Mouse (Mus musculus): ENCODE data around the gene Lpp. TPM values are rescaled to one million over a fixed set of nuclear protein-coding genes. Genes with fewer than 3 reads are reported as not detected.

The Lpp gene
- polyA plus RNA-seq, 1 experiment from 2014 or later = 79.9 TPM

DNA sequence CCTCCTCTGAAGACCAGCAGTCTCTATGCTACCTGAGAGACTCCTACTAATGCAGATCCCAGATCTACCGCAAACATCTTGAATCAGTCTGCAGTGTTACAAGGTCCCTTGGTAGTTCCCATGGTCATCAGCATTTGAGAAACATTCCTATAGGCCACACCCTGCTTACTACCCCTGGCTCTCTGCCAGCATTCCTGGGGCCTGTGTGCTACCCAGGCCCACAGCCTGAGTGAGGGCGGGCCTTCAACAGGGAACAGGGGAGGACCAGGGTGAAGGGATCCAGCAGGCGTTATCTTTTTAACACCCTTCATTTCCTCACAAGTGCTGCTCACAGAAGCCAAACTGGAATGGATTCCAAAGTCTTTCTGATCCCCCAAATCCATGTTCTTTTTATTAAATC is 173.0 kb downstream of the Lpp start:
- Histone ChIP-seq H3K36me3 (ENCODE audit: insufficient read depth) (no peaks in the 10 kb centered on the region), H3K9ac (no peak overlapping the region), H3K4me2 (no peak overlapping the region), H3K27me3 (ENCODE audit: insufficient read depth, low read length) (no peaks in the 10 kb centered on the region), H3K4me3 (ENCODE audit: low read depth, low read length) (no peak overlapping the region), H3K9me3 (ENCODE audit: low read depth, low read length) (no peaks in the 10 kb centered on the region), H3K4me1 (ENCODE audit: insufficient read depth) (peaks cover 17% of the 10 kb centered on the region), H3K27ac (ENCODE audit: low read depth) (no peak overlapping the region; the same call in 1 of the 2 replicates)
- ATAC-seq (ENCODE audit: insufficient read depth) (peak; percentile 84; the same call in 1 of the 2 replicates), DNase-seq (peak; percentile 84)
- no peak for TF ChIP-seq CTCF (IDR thresholded peaks at IDR 0.05; ENCODE audit: low read depth)
- 36% methylated on average over 3 of the region's 3 CpGs for WGBS

DNA sequence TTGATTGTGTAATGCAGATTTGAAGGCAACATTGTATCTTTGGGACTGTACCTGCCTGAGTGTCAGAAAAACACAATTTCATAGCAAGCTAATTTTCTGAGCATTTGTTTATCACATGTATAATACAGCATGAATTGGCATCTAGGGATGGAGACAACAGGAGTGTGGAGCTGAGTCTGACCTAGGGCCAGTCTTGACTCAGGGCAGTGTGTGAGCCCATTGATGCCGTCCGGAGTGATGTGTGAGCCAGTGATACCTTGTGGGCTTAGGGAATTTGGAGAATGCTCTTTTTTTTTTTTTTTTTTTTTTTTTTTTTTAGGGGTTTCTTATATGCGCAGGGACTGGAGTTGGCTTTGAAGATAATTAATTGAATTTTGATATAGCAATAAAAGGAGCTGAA is 174.3 kb downstream of the Lpp start:
- DNase-seq (no peak), ATAC-seq (ENCODE audit: insufficient read depth) (no peak)
- Histone ChIP-seq H3K36me3 (ENCODE audit: insufficient read depth) (no peaks in the 10 kb centered on the region), H3K27ac (ENCODE audit: low read depth) (no peak overlapping the region), H3K4me1 (ENCODE audit: insufficient read depth) (peaks cover 17% of the 10 kb centered on the region), H3K4me3 (ENCODE audit: low read depth, low read length) (no peak overlapping the region), H3K9me3 (ENCODE audit: low read depth, low read length) (no peaks in the 10 kb centered on the region), H3K4me2 (no peak overlapping the region), H3K27me3 (ENCODE audit: insufficient read depth, low read length) (no peaks in the 10 kb centered on the region), H3K9ac (no peak overlapping the region)
- 75% methylated on average over 3 of the region's 3 CpGs for WGBS
- no peak for TF ChIP-seq CTCF (IDR thresholded peaks at IDR 0.05; ENCODE audit: low read depth)

DNA sequence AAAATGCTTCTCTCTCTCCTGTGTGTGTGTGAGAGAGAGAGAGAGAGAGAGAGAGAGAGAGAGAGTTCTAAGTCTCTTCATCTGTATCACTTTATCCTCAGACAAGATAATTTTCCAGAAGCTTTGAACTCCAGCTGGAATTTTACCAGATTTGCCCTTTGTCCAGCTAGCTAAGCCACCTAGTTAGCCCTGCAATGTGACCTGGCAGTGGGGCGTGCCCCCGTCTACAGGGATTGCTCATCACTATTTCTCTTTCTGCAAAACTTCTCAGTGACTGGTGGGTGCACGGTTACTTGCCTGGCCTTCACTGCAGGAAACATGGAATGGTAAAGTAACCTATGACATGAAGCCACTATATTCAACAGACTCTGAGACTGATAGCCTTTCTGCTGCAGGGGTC is 174.8 kb downstream of the Lpp start:
- Histone ChIP-seq H3K9me3 (ENCODE audit: low read depth, low read length) (no peaks in the 10 kb centered on the region), H3K9ac (no peak overlapping the region), H3K36me3 (ENCODE audit: insufficient read depth) (no peaks in the 10 kb centered on the region), H3K27me3 (ENCODE audit: insufficient read depth, low read length) (no peaks in the 10 kb centered on the region), H3K27ac (ENCODE audit: low read depth) (no peak overlapping the region; the same call in 1 of the 2 replicates), H3K4me2 (no peak overlapping the region), H3K4me3 (ENCODE audit: low read depth, low read length) (no peak overlapping the region), H3K4me1 (ENCODE audit: insufficient read depth) (peaks cover 17% of the 10 kb centered on the region)
- ATAC-seq (ENCODE audit: insufficient read depth) (no peak), DNase-seq (no peak)
- WGBS = 67% methylated on average over 3 of the region's 3 CpGs
- no peak for TF ChIP-seq CTCF (IDR thresholded peaks at IDR 0.05; ENCODE audit: low read depth)

DNA sequence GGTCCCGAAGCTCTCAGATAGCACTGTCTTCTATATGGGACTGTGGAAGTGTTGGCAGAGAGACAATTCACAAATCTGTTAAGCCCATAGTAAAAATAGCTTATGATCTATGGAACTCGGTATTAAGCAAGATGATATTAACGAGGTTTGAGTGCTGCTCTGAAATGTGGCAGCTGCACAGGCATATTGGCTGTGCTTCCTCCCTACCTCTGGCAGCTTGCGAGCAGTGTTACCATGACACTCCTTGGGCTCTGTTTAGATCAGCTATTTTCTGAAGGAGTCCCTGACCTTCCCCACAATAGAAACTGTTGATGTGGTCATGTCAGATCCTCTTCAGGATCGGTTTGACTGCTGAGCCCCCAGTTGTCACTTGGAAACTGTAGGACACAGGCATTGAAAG is 176.4 kb downstream of the Lpp start:
- Histone ChIP-seq H3K4me1 (ENCODE audit: insufficient read depth) (peaks cover 17% of the 10 kb centered on the region), H3K4me3 (ENCODE audit: low read depth, low read length) (no peak overlapping the region), H3K27ac (ENCODE audit: low read depth) (peak overlapping the region; percentile 39; the same call in 1 of the 2 replicates), H3K36me3 (ENCODE audit: insufficient read depth) (no peaks in the 10 kb centered on the region), H3K9ac (no peak overlapping the region), H3K4me2 (no peak overlapping the region), H3K9me3 (ENCODE audit: low read depth, low read length) (no peaks in the 10 kb centered on the region), H3K27me3 (ENCODE audit: insufficient read depth, low read length) (no peaks in the 10 kb centered on the region)
- ATAC-seq (ENCODE audit: insufficient read depth) = peak; percentile 91
- no peak for TF ChIP-seq CTCF (IDR thresholded peaks at IDR 0.05; ENCODE audit: low read depth)
- WGBS = 37% methylated on average over 5 of the region's 5 CpGs
- DNase-seq = peak; percentile 86

DNA sequence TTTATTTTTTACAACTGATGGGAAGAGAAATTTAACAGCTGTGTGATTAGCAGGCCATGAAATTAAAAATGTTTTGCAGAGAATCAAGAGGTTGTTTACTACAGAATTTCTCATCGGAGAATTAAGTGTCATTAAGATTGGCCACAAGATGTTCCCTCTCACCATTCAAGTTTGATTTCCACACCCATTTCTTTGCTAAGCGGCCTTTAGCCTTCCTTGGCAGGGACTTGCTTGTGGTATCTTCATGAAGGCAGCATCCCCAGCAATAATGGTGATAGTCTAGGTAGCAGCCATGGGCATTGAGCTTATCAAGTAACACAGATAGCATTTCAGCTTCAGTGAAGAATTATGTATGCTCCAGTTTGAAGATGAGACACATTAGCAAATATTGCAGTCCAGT is 183.7 kb downstream of the Lpp start:
- ATAC-seq (ENCODE audit: insufficient read depth) (no peak), DNase-seq (peak; percentile 20)
- WGBS = 70% methylated on average over 2 of the region's 2 CpGs
- Histone ChIP-seq H3K27ac (ENCODE audit: low read depth) (no peak overlapping the region), H3K4me3 (ENCODE audit: low read depth, low read length) (no peak overlapping the region), H3K27me3 (ENCODE audit: insufficient read depth, low read length) (no peaks in the 10 kb centered on the region), H3K4me2 (no peak overlapping the region), H3K9ac (no peak overlapping the region), H3K36me3 (ENCODE audit: insufficient read depth) (no peaks in the 10 kb centered on the region), H3K9me3 (ENCODE audit: low read depth, low read length) (no peaks in the 10 kb centered on the region), H3K4me1 (ENCODE audit: insufficient read depth) (no peaks in the 10 kb centered on the region)
- no peak for TF ChIP-seq CTCF (IDR thresholded peaks at IDR 0.05; ENCODE audit: low read depth)

DNA sequence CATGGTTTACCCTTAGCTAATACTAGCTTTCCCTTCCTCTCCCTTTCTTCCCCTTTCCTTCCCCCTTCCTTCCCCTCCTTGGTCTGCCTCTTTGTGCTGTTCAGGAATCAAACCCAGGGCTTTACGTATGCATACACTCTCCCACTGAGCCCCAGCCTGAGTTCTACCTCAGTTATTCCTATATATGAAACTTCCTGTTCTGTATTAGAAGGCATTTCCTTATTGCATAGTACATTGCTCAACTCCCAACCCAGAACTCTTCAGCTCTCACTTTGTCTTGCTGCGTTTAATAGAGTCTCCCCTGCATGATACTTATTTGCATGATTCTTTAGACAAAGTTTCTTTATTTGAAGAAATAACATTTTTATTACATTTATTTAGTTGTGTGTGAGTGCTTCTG is 184.5 kb downstream of the Lpp start:
- Histone ChIP-seq H3K9ac (no peak overlapping the region), H3K4me2 (no peak overlapping the region), H3K36me3 (ENCODE audit: insufficient read depth) (no peaks in the 10 kb centered on the region), H3K27me3 (ENCODE audit: insufficient read depth, low read length) (no peaks in the 10 kb centered on the region), H3K27ac (ENCODE audit: low read depth) (no peak overlapping the region), H3K4me3 (ENCODE audit: low read depth, low read length) (no peak overlapping the region), H3K4me1 (ENCODE audit: insufficient read depth) (no peaks in the 10 kb centered on the region), H3K9me3 (ENCODE audit: low read depth, low read length) (no peaks in the 10 kb centered on the region)
- ATAC-seq (ENCODE audit: insufficient read depth) (no peak), DNase-seq (no peak)
- no peak for TF ChIP-seq CTCF (IDR thresholded peaks at IDR 0.05; ENCODE audit: low read depth)
- WGBS = 75% methylated on average over 2 of the region's 2 CpGs

DNA sequence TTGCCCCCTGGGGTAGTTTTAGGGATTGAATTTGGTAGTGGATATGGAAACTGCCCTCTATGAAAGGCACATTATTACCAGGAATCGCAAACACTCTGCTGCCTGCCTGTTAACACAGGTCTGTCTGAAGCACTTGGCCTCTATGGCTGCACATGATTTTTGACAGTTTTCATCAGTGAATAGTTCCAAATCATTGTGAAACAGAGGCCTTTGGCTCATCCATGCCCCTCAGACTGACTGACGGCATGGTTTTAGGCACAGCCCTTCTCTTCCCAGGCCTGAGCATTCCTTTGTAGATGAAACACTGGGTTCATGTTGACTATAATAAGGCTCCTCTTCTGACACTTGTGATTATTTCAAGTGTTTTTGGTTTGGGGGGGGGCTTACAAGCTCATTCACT is 189.5 kb downstream of the Lpp start:
- H3K4me3 ChIP-seq (ENCODE audit: low read depth, low read length) = no peak overlapping the region
- no peak for DNase-seq
- ATAC-seq (ENCODE audit: insufficient read depth) = no peak
- TF ChIP-seq CTCF (IDR thresholded peaks at IDR 0.05; ENCODE audit: low read depth) = no peak
- no peaks in the 10 kb centered on the region for H3K27me3 ChIP-seq (ENCODE audit: insufficient read depth, low read length)
- H3K36me3 ChIP-seq (ENCODE audit: insufficient read depth) = no peaks in the 10 kb centered on the region
- no peak overlapping the region for H3K9ac ChIP-seq
- 88% methylated on average over 2 of the region's 2 CpGs for WGBS
- H3K4me2 ChIP-seq = no peak overlapping the region
- H3K4me1 ChIP-seq (ENCODE audit: insufficient read depth) = no peaks in the 10 kb centered on the region
- H3K9me3 ChIP-seq (ENCODE audit: low read depth, low read length) = no peaks in the 10 kb centered on the region
- no peak overlapping the region for H3K27ac ChIP-seq (ENCODE audit: low read depth)

DNA sequence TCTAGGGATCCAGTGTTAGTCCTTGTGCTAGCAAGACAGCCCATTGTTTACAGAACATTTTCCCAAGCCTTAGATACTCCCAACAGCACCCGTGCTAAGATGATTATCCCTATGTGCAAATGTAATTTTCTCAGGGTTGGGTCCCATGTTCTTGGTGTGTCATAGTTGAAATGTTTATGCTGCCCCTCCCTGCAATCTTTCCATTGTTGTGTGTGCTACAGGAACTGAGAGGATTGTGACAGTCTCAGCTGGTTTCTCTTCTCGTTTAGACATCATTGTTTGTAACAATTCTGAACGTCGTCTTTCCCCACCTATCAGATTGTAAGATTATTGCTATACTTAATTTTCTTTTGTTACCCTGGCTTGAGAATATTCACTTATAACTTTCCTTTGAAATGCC is 200.2 kb downstream of the Lpp start:
- 78% methylated on average over 4 of the region's 4 CpGs for WGBS
- Histone ChIP-seq H3K27me3 (ENCODE audit: insufficient read depth, low read length) (no peaks in the 10 kb centered on the region), H3K36me3 (ENCODE audit: insufficient read depth) (no peaks in the 10 kb centered on the region), H3K9me3 (ENCODE audit: low read depth, low read length) (no peaks in the 10 kb centered on the region), H3K4me2 (no peak overlapping the region), H3K27ac (ENCODE audit: low read depth) (no peak overlapping the region), H3K9ac (no peak overlapping the region), H3K4me1 (ENCODE audit: insufficient read depth) (no peaks in the 10 kb centered on the region), H3K4me3 (ENCODE audit: low read depth, low read length) (no peak overlapping the region)
- DNase-seq (no peak), ATAC-seq (ENCODE audit: insufficient read depth) (no peak)
- TF ChIP-seq CTCF (IDR thresholded peaks at IDR 0.05; ENCODE audit: low read depth) = no peak
